Mouse (Mus musculus) embryonic facial prominence, embryonic 13.5 days (tissue): Measurements from ENCODE around the gene Acer1. TPM values are rescaled to one million over a fixed set of nuclear protein-coding genes. Genes with fewer than 3 reads are reported as not detected.

Experiments used
- ATAC-seq: fragments of 200-750 bp; cut with Nextera tagmentation; 2 replicates; pipeline ENCODE4 v1.8.0; 2017; ENCODE audit warnings: low read depth; ENCODE audit not compliant: insufficient number of reproducible peaks, insufficient read depth, low FRiP score, low TSS enrichment
- H3K27ac ChIP-seq: fragments of 300-500 bp; sonication (generic); 2 replicates; pipeline ENCODE4 v1.5.1; 2015; ENCODE audit warnings: moderate library complexity, mild to moderate bottlenecking, inconsistent platforms
- H3K27me3 ChIP-seq: fragments of 300-500 bp; sonication (generic); 2 replicates; pipeline ENCODE4 v1.6.1; 2015; ENCODE audit warnings: mild to moderate bottlenecking, inconsistent platforms
- H3K36me3 ChIP-seq: fragments of 300-500 bp; sonication (generic); 2 replicates; pipeline ENCODE4 v1.6.1; 2015; ENCODE audit warnings: mild to moderate bottlenecking, inconsistent platforms
- H3K4me1 ChIP-seq: fragments of 300-500 bp; sonication (generic); 2 replicates; pipeline ENCODE4 v1.6.1; 2015; ENCODE audit warnings: inconsistent platforms
- H3K4me2 ChIP-seq: fragments of 300-500 bp; sonication (generic); 2 replicates; pipeline ENCODE4 v1.6.1; 2015; ENCODE audit warnings: moderate library complexity, mild to moderate bottlenecking, inconsistent platforms
- H3K4me3 ChIP-seq: fragments of 300-500 bp; sonication (generic); 2 replicates; pipeline ENCODE4 v1.5.1; 2015; ENCODE audit warnings: mild to moderate bottlenecking, inconsistent platforms
- H3K9ac ChIP-seq: fragments of 300-500 bp; sonication (generic); 2 replicates; pipeline ENCODE4 v1.6.1; 2015; ENCODE audit warnings: mild to moderate bottlenecking, inconsistent platforms
- H3K9me3 ChIP-seq: fragments of 300-500 bp; sonication (generic); 2 replicates; pipeline ENCODE4 v1.6.1; 2016; ENCODE audit warnings: inconsistent platforms
- WGBS: fragments of 180-500 bp; shearing (Covaris S2); methylation state at CpG from one replicate; pipeline ENCODE4 v1.1.7; 2015; ENCODE audit warnings: mixed read lengths; 5-methylcytosine and 5-hydroxymethylcytosine counted together
- polyA plus RNA-seq: library from polyadenylated mRNA; unstranded; fragments of >200 nt; fragmentation: Nextera tagmentation; extraction: Ambion mirVana; gene quantifications from 2 replicates; pipeline ENCODE4 v1.2.1, GENCODE M21; 2015

Gene Acer1
- polyA plus RNA-seq, 1 experiment from 2014 or later: 0.17 TPM

DNA sequence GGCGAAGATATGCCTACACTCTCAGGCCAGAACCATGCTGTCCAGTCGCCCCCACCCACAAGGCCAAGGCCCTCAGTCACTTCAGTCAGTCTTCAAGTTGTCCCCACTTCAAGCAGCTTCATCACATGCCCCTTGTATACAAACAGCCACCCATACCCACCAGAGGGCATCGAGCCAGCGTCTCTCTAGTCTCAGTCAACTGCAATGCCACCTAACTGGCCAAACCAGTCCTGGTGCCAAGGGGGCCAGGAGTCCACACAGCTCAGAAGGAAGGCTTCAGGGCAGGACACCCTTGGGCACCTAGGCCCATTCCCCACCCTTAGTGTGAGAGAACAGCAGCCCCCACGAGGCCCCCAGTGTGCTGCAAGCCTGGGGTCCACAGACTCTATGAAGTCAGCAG lies 74.8 kb downstream of the Acer1 start:
- H3K4me2 ChIP-seq: no peak overlapping the region
- H3K4me3 ChIP-seq: no peak overlapping the region
- H3K36me3 ChIP-seq: peaks cover 95% of the 10 kb centered on the region
- H3K4me1 ChIP-seq: no peaks in the 10 kb centered on the region
- no peak for ATAC-seq
- 88% methylated on average over 5 of the region's 5 CpGs for WGBS
- H3K9ac ChIP-seq: no peak overlapping the region
- no peaks in the 10 kb centered on the region for H3K27me3 ChIP-seq
- H3K27ac ChIP-seq: no peak overlapping the region
- no peaks in the 10 kb centered on the region for H3K9me3 ChIP-seq

DNA sequence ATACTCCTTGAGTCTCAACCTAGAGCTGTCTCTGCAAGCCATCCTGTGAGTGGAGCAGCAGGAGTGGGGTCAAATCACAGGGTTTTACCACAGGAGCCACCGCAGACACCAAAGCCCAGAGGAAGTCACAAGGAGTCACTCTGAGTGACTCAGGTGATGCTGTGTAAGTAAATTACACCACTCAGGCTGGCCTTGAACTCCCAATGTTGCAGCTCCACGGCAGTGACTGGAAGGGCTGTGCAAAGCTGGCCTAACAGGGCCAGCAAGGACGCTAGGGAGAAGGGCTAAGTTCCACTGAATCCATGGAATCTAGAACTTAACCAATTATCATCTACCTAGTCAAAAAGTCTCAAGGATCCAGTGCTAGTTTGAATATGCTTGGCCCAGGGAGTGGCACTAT lies 75.8 kb downstream of the Acer1 start:
- no peak overlapping the region for H3K4me2 ChIP-seq
- 86% methylated on average over 3 of the region's 3 CpGs for WGBS
- H3K4me3 ChIP-seq: no peak overlapping the region
- H3K27me3 ChIP-seq: no peaks in the 10 kb centered on the region
- ATAC-seq: no peak
- no peak overlapping the region for H3K9ac ChIP-seq
- H3K27ac ChIP-seq: no peak overlapping the region
- peaks cover 96% of the 10 kb centered on the region for H3K36me3 ChIP-seq
- H3K4me1 ChIP-seq: no peaks in the 10 kb centered on the region
- no peaks in the 10 kb centered on the region for H3K9me3 ChIP-seq

Other genes with a start within 250 kb of the Acer1 start
- gene Nrtn, start 224.6 kb downstream of the Acer1 start, polyA plus RNA-seq: 17.7 and 18.4 TPM in 2 replicates
- 40.5 and 46.5 TPM in 2 replicates for gene Dus3l, start 217.4 kb downstream of the Acer1 start, polyA plus RNA-seq
- gene Prr22, start 211.9 kb downstream of the Acer1 start, polyA plus RNA-seq: 1.2 and 1.7 TPM in 2 replicates
- 4.5 and 5.2 TPM in 2 replicates for gene Rfx2, start 151.1 kb downstream of the Acer1 start, polyA plus RNA-seq
- gene Acsbg2, start 107.7 kb downstream of the Acer1 start, polyA plus RNA-seq: not detected in 2 replicates
- 0.34 and 0.42 TPM in 2 replicates for gene 1700061G19Rik, start 106.6 kb downstream of the Acer1 start, polyA plus RNA-seq
- 65.4 and 71.0 TPM in 2 replicates for gene Mllt1, start 46.7 kb downstream of the Acer1 start, polyA plus RNA-seq
- 149 and 160 TPM in 2 replicates for gene Clpp, start 8.2 kb upstream of the Acer1 start, polyA plus RNA-seq
- 36.2 and 42.0 TPM in 2 replicates for gene Alkbh7, start 15.2 kb upstream of the Acer1 start, polyA plus RNA-seq
- 0.87 TPM in 1 of 2 replicates, not detected in the other for gene Pspn, start 17.9 kb upstream of the Acer1 start, polyA plus RNA-seq
- 65.5 and 71.3 TPM in 2 replicates for gene Gtf2f1, start 29.2 kb upstream of the Acer1 start, polyA plus RNA-seq
- 0.24 and 0.59 TPM in 2 replicates for gene Gm17949, start 29.3 kb upstream of the Acer1 start, polyA plus RNA-seq
- gene Khsrp, start 49.4 kb upstream of the Acer1 start, polyA plus RNA-seq: 45.7 and 49.8 TPM in 2 replicates
- gene Slc25a41, start 59.5 kb upstream of the Acer1 start, polyA plus RNA-seq: not detected in 2 replicates
- gene Crb3, start 77.0 kb upstream of the Acer1 start, polyA plus RNA-seq: 7.3 and 7.9 TPM in 2 replicates
- 9.1 TPM in 2 replicates for gene Slc25a23, start 77.7 kb upstream of the Acer1 start, polyA plus RNA-seq
- gene Dennd1c, start 96.4 kb upstream of the Acer1 start, polyA plus RNA-seq: 1.6 and 2.4 TPM in 2 replicates
- gene Tubb4a, start 105.7 kb upstream of the Acer1 start, polyA plus RNA-seq: 9.4 and 10.3 TPM in 2 replicates
- gene Tnfsf9, start 123.2 kb upstream of the Acer1 start, polyA plus RNA-seq: 7.9 and 8.2 TPM in 2 replicates
- not detected in 2 replicates for gene Cd70, start 167.7 kb upstream of the Acer1 start, polyA plus RNA-seq
- 0.18 TPM in 1 of 2 replicates, not detected in the other for gene Tnfsf14, start 212.1 kb upstream of the Acer1 start, polyA plus RNA-seq
- 0.13 and 4.8 TPM in 2 replicates for gene C3, start 246.0 kb upstream of the Acer1 start, polyA plus RNA-seq